Mouse (Mus musculus): ENCODE measurements at regions not wholly inside any gene's neighbourhood (a gene's known extent, or its start where the extent isn't known, plus 50 kb on each side); places are given as distances from the start of the nearest gene placed in this dataset.

DNA sequence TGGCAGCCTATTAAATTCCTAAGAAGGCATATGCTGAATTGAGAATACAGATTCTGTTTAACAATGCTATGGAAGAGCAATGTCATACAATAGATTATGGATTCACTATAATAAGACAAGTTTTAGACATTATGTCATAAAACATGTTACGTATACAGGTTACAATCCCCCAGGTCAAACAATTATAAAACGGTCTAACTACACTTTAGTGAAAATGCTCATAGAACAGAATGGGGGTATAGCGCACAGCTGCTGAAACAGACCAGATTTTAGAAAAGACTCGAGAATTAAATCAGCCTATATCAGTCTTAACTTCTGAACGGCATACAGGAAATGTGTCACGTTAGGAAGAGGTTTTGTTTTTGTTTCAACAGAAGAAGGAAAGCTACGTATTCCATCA lies 660.5 kb upstream of the Sel1l start:
- Histone ChIP-seq H3K4me2 (no peak overlapping the region), H3K4me3 (no peak overlapping the region), H3K4me1 (no peaks in the 10 kb centered on the region), H3K27me3 (no peaks in the 10 kb centered on the region), H3K27ac (no peak overlapping the region), H3K36me3 (no peaks in the 10 kb centered on the region), H3K9me3 (no peaks in the 10 kb centered on the region), H3K9ac (no peak overlapping the region)
- 65% methylated on average over 7 of the region's 7 CpGs for WGBS
- no peak for ATAC-seq (ENCODE audit: insufficient number of reproducible peaks, insufficient read depth, low FRiP score, low TSS enrichment, low read depth)

- Histone ChIP-seq H3K4me1 (no peaks in the 10 kb centered on the region), H3K4me3 (no peak overlapping the region), H3K9me3 (no peaks in the 10 kb centered on the region), H3K4me2 (no peak overlapping the region), H3K36me3 (no peaks in the 10 kb centered on the region), H3K9ac (no peak overlapping the region), H3K27me3 (no peaks in the 10 kb centered on the region), H3K27ac (no peak overlapping the region)
- whole genome bisulfite sequencing, result 73% methylated on average over 5 of the region's 5 CpGs
- 0 out of 2 replicates have a peak, but pooled peaks have one; percentile 26 for ATAC-seq (ENCODE audit: insufficient number of reproducible peaks, insufficient read depth, low FRiP score, low TSS enrichment, low read depth)
Observed at GRCm38 (mm10) chr12:92508796-92509489, 660.0 kb upstream of the Sel1l start.

DNA sequence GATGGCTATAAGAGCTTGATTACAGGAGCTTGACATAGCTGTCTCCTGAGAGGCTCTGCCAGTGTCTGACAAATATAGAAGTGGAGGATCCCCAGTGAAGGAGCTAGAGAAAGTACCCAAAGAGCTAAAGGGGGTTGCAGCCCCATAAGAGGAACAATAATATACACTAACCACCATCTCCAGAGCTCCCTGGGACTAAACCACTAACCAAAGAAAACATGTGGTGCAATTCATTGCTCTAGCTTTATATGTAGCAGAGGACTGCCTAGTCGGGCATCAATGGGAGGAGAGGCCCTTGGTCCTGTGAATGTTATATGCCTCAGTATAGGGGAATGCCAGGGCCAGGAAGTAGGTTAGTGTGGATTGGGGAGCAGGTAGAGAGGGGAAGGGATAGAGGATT lies 635.0 kb upstream of the Sel1l start:
- Histone ChIP-seq H3K27me3 (no peaks in the 10 kb centered on the region), H3K27ac (no peak overlapping the region), H3K36me3 (no peaks in the 10 kb centered on the region), H3K9me3 (no peaks in the 10 kb centered on the region), H3K9ac (no peak overlapping the region), H3K4me1 (no peaks in the 10 kb centered on the region), H3K4me3 (no peak overlapping the region), H3K4me2 (no peak overlapping the region)
- WGBS, result 79% methylated on average over 1 of the region's 1 CpGs
- no peak for ATAC-seq (ENCODE audit: insufficient number of reproducible peaks, insufficient read depth, low FRiP score, low TSS enrichment, low read depth)

DNA sequence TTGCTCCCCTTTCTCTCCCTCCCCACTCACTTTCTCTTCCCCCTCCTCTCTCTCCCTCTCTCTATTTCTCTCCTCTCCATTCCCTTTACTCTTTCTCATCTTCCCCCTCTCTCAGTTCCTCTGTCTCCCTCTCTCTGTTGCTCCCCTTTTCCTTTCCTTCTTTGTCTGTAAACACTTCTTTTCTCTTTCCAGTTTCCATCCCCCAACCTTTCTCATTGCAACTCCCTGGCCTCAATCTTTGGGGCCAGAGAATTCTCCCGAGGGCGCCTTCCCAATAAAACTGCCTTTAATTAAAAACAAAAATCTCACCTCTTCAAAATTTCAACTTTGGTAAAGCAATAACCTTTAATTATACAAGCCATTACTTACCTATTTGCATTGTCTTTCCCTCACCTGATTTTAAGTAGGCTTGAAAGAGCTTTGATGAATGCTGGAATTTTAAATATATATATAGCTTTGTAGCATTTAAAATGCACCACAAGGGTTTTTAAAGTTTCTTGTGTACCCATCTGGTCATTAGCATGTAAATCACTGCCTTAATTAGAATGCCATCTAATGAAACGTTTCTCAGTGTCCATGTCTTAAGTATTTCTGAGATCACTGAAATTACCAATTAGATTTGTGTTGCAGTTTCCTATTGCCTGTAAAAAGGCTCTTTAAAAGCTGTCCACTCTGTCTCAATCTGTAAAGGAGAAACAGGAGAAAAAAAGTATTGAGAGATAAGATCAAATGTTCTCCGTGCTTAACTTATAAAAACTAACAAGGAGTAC lies 625.5 kb upstream of the Sel1l start:
- no peaks in the 10 kb centered on the region for H3K27me3 ChIP-seq
- no peak overlapping the region for H3K4me3 ChIP-seq
- no peak overlapping the region for H3K27ac ChIP-seq
- H3K9ac ChIP-seq, result no peak overlapping the region
- H3K36me3 ChIP-seq, result no peaks in the 10 kb centered on the region
- H3K4me2 ChIP-seq, result no peak overlapping the region
- ATAC-seq (ENCODE audit: insufficient number of reproducible peaks, insufficient read depth, low FRiP score, low TSS enrichment, low read depth), result no peak
- H3K9me3 ChIP-seq, result no peaks in the 10 kb centered on the region
- no peaks in the 10 kb centered on the region for H3K4me1 ChIP-seq
- WGBS, result 39% methylated on average over 4 of the region's 4 CpGs

- Histone ChIP-seq H3K4me1 (no peaks in the 10 kb centered on the region), H3K9me3 (no peaks in the 10 kb centered on the region), H3K36me3 (no peaks in the 10 kb centered on the region), H3K27ac (no peak overlapping the region), H3K9ac (no peak overlapping the region), H3K4me2 (no peak overlapping the region), H3K27me3 (no peaks in the 10 kb centered on the region), H3K4me3 (no peak overlapping the region)
- ATAC-seq (ENCODE audit: insufficient number of reproducible peaks, insufficient read depth, low FRiP score, low TSS enrichment, low read depth), result no peak
- WGBS, result 72% methylated on average over 6 of the region's 6 CpGs
Observed at GRCm38 (mm10) chr12:92451110-92451818, 602.3 kb upstream of the Sel1l start.

GRCm38 (mm10) chr12:92418458-92418857 lies 569.5 kb upstream of the Sel1l start:
- no peaks in the 10 kb centered on the region for H3K36me3 ChIP-seq
- WGBS, result 77% methylated on average over 4 of the region's 4 CpGs

GRCm38 (mm10) chr12:92405506-92405905 lies 556.5 kb upstream of the Sel1l start:
- Histone ChIP-seq H3K9ac (no peak overlapping the region), H3K9me3 (no peaks in the 10 kb centered on the region), H3K36me3 (no peaks in the 10 kb centered on the region), H3K27me3 (no peaks in the 10 kb centered on the region), H3K4me1 (no peaks in the 10 kb centered on the region), H3K4me2 (no peak overlapping the region), H3K4me3 (no peak overlapping the region), H3K27ac (no peak overlapping the region)
- ATAC-seq (ENCODE audit: insufficient number of reproducible peaks, insufficient read depth, low FRiP score, low TSS enrichment, low read depth), result no peak

More at GRCm38 (mm10) chr12:92418458-92418857, 569.5 kb upstream of the Sel1l start:
- no peak overlapping the region for H3K4me3 ChIP-seq
- H3K9me3 ChIP-seq, result no peaks in the 10 kb centered on the region
- no peak overlapping the region for H3K9ac ChIP-seq
- H3K27ac ChIP-seq, result no peak overlapping the region
- H3K4me1 ChIP-seq, result no peaks in the 10 kb centered on the region
- H3K27me3 ChIP-seq, result no peaks in the 10 kb centered on the region
- no peak overlapping the region for H3K4me2 ChIP-seq
- ATAC-seq (ENCODE audit: insufficient number of reproducible peaks, insufficient read depth, low FRiP score, low TSS enrichment, low read depth), result no peak

DNA sequence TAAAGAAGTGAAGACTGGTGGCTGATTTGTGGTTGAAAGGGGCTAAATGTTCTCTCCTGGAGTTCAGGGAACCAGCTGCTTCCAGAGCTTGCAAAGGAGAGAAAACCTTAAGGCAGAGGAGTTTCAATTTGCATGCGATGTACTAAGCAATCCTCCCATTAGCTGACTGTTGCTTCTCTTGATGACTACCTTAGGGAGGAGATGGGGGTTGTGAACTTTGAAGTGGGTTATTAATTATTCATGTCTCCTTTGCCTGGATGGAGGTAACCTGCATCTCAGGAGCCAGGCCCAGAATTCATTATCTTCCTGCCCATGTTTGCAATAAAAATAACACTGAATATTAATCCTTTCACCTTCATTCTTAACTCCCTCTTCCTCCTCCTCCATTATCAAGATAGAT lies 552.0 kb upstream of the Sel1l start:
- WGBS, result 52% methylated on average over 1 of the region's 1 CpGs
- no peak overlapping the region for H3K27ac ChIP-seq
- H3K36me3 ChIP-seq, result no peaks in the 10 kb centered on the region
- no peak for ATAC-seq (ENCODE audit: insufficient number of reproducible peaks, insufficient read depth, low FRiP score, low TSS enrichment, low read depth)
- no peaks in the 10 kb centered on the region for H3K27me3 ChIP-seq
- H3K4me1 ChIP-seq, result no peaks in the 10 kb centered on the region
- H3K9me3 ChIP-seq, result no peaks in the 10 kb centered on the region
- H3K4me3 ChIP-seq, result no peak overlapping the region
- H3K4me2 ChIP-seq, result no peak overlapping the region
- H3K9ac ChIP-seq, result no peak overlapping the region

DNA sequence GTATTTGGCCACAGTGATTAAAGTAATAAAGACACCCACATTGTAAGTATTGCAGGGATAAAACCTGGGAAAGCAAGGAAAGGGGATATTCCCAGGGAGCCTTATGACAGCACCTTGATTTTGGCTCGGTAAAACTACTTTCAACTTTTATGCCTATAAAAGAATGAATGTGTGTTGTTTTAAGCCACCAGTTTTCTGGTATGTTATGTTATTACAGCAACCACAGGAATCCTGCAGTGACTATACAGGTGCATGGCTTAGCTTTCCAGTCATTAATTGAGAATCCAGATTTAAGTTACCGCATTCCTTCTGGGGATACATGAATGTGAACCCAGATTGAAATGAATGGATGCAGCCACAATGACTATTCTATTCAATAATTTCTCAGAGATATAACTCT lies 537.2 kb upstream of the Sel1l start:
- H3K4me3 ChIP-seq, result no peak overlapping the region
- ATAC-seq (ENCODE audit: insufficient number of reproducible peaks, insufficient read depth, low FRiP score, low TSS enrichment, low read depth), result no peak
- no peak overlapping the region for H3K9ac ChIP-seq
- no peak overlapping the region for H3K27ac ChIP-seq
- H3K36me3 ChIP-seq, result no peaks in the 10 kb centered on the region
- no peak overlapping the region for H3K4me2 ChIP-seq
- H3K9me3 ChIP-seq, result no peaks in the 10 kb centered on the region
- H3K4me1 ChIP-seq, result 0 out of 2 replicates have a peak, but pooled peaks cover 5% of the 10 kb centered on the region
- 71% methylated on average over 2 of the region's 2 CpGs for WGBS
- no peaks in the 10 kb centered on the region for H3K27me3 ChIP-seq

DNA sequence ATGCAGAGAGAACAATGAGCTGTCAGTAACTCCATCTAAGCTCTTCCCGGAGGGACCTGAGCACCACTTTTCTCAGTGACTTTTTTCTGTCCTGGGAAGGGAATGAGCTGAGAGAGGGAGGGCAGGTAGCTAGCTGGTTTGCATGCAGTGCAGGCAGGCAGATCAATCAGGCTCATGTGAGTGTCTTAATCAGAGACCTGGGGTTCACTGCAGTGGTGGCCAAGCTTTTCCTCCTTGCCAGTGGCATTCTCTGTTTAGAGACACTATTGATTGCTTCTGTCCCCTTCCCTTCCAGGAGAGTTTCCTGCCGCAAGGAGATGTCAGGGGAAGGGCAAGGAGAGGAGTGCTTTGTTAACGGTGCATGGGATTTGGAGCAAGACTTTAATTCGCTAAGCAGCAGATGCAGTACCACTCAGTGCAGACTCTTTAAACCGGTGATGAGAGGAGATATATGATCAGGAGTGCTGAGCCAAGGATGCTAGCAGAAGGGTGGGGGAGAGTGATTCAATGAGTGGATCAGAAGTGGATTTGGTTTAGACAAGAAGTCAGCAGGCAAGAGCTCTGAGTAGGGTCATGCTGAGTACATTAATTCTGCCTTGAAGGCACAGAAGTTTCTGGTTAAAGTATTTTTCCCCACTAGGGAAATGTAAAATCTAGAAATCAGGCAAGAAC lies 535.4 kb upstream of the Sel1l start:
- no peak for ATAC-seq (ENCODE audit: insufficient number of reproducible peaks, insufficient read depth, low FRiP score, low TSS enrichment, low read depth)
- 0 out of 2 replicates have a peak, but pooled peaks cover 5% of the 10 kb centered on the region for H3K4me1 ChIP-seq
- H3K4me3 ChIP-seq, result no peak overlapping the region
- H3K4me2 ChIP-seq, result no peak overlapping the region
- H3K36me3 ChIP-seq, result no peaks in the 10 kb centered on the region
- no peak overlapping the region for H3K9ac ChIP-seq
- H3K27me3 ChIP-seq, result no peaks in the 10 kb centered on the region
- 11% methylated on average over 5 of the region's 5 CpGs for WGBS
- no peaks in the 10 kb centered on the region for H3K9me3 ChIP-seq
- no peak overlapping the region for H3K27ac ChIP-seq

- WGBS, result 61% methylated on average over 3 of the region's 3 CpGs
- Histone ChIP-seq H3K9ac (no peak overlapping the region), H3K4me1 (0 out of 2 replicates have a peak, but pooled peaks cover under 1% of the 10 kb centered on the region), H3K4me3 (no peak overlapping the region), H3K4me2 (no peak overlapping the region), H3K27ac (no peak overlapping the region), H3K27me3 (no peaks in the 10 kb centered on the region), H3K36me3 (no peaks in the 10 kb centered on the region), H3K9me3 (no peaks in the 10 kb centered on the region)
- no peak for ATAC-seq (ENCODE audit: insufficient number of reproducible peaks, insufficient read depth, low FRiP score, low TSS enrichment, low read depth)
Observed at GRCm38 (mm10) chr12:92379130-92379529, 530.2 kb upstream of the Sel1l start.
